Mouse (Mus musculus): ENCODE data around the gene Plcb4. TPM values are rescaled to one million over a fixed set of nuclear protein-coding genes. Genes with fewer than 3 reads are reported as not detected.

The Plcb4 gene
- polyA plus RNA-seq, 1 experiment = 6.1 TPM

DNA sequence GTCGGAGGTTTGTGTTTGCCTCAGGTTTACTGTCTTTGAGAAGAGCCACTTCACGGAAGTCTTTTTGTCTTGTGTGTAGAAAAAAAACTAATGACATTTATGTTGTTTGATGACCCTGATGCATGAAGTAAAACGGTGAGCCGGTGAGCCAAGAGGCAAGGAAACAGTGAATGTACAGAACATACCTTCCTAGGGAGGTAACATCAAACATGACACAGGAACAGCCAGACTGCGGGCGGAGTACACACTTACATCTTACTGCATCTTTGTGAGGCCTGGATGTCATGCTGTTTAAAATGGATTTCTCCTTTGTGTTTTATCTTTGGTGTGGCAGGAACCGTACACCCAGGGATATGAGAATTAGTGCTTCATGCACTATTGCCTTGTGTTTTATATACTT, 340.1 kb downstream of the Plcb4 start:
- H3K27ac ChIP-seq (ENCODE audit: insufficient read depth, low read depth, low read length) = no peak overlapping the region
- H3K4me3 ChIP-seq (ENCODE audit: insufficient read depth, low read depth, low read length) = no peak overlapping the region
- DNase-seq = no peak
- WGBS = 92% methylated on average over 7 of the region's 7 CpGs
- H3K27me3 ChIP-seq (replicated peaks; ENCODE audit: control insufficient read depth, insufficient read depth, low read length) = no peaks in the 10 kb centered on the region
- no peak for TF ChIP-seq POLR2A (IDR thresholded peaks at IDR 0.05; ENCODE audit: low read depth, low read length)
- no peak for TF ChIP-seq CTCF (conservative IDR thresholded peaks at IDR 0.05; ENCODE audit: insufficient read depth, insufficient read length, low read depth, low read length)
- H3K4me1 ChIP-seq (ENCODE audit: control insufficient read depth, insufficient read depth, low read length) = no peaks in the 10 kb centered on the region
- H3K36me3 ChIP-seq (ENCODE audit: control insufficient read depth, insufficient read depth, low read length) = no peaks in the 10 kb centered on the region

DNA sequence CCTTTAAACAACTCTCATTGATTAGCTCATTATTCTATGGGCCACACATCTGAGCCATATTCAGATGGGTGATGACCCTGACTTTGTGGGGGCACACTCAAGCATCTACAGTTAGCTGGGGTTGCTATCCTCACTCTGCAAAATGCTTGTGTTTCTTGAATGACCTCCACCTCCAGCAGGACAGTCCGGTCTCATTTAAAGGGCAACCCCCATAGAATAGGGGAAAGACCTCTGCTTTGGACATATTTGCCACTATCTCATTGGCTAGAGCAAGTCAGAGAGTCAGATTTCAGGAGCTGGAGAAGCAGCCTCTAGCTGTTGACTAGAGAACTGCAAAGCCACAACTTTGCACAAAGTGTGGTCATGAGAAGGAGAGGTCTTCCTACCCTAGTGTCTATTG, 340.6 kb downstream of the Plcb4 start:
- Histone ChIP-seq H3K4me1 (ENCODE audit: control insufficient read depth, insufficient read depth, low read length) (no peaks in the 10 kb centered on the region), H3K27ac (ENCODE audit: insufficient read depth, low read depth, low read length) (no peak overlapping the region), H3K36me3 (ENCODE audit: control insufficient read depth, insufficient read depth, low read length) (no peaks in the 10 kb centered on the region), H3K4me3 (ENCODE audit: insufficient read depth, low read depth, low read length) (no peak overlapping the region), H3K27me3 (replicated peaks; ENCODE audit: control insufficient read depth, insufficient read depth, low read length) (no peaks in the 10 kb centered on the region)
- no peak for DNase-seq
- TF ChIP-seq CTCF (conservative IDR thresholded peaks at IDR 0.05; ENCODE audit: insufficient read depth, insufficient read length, low read depth, low read length) (no peak), POLR2A (IDR thresholded peaks at IDR 0.05; ENCODE audit: low read depth, low read length) (no peak)
- 70% methylated on average over 1 of the region's 1 CpGs for WGBS

DNA sequence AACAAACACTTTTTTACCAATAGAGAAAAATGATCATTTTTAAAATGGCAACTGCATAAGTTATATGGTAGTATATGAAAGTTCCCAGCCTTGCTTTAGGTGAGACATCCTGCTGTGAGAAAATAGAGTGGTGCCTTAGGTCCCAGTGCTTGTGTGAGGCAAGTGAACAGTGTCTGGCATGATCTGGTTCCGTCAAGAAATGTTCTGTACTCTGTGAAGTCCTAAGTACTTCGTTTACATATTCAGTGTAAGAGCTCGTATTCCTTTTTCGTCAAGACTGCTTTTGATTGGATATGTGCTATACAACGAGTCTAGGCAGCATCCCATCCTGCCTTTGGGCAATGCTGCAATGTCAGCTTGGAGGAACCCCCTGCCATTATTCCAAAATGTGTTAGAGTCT, 342.1 kb downstream of the Plcb4 start:
- Histone ChIP-seq H3K4me3 (ENCODE audit: insufficient read depth, low read depth, low read length) (no peak overlapping the region), H3K27me3 (replicated peaks; ENCODE audit: control insufficient read depth, insufficient read depth, low read length) (no peaks in the 10 kb centered on the region), H3K4me1 (ENCODE audit: control insufficient read depth, insufficient read depth, low read length) (no peaks in the 10 kb centered on the region), H3K36me3 (ENCODE audit: control insufficient read depth, insufficient read depth, low read length) (no peaks in the 10 kb centered on the region), H3K27ac (ENCODE audit: insufficient read depth, low read depth, low read length) (no peak overlapping the region)
- TF ChIP-seq CTCF (conservative IDR thresholded peaks at IDR 0.05; ENCODE audit: insufficient read depth, insufficient read length, low read depth, low read length) = no peak
- TF ChIP-seq POLR2A (IDR thresholded peaks at IDR 0.05; ENCODE audit: low read depth, low read length) = no peak
- WGBS = 71% methylated on average over 5 of the region's 5 CpGs
- no peak for DNase-seq

DNA sequence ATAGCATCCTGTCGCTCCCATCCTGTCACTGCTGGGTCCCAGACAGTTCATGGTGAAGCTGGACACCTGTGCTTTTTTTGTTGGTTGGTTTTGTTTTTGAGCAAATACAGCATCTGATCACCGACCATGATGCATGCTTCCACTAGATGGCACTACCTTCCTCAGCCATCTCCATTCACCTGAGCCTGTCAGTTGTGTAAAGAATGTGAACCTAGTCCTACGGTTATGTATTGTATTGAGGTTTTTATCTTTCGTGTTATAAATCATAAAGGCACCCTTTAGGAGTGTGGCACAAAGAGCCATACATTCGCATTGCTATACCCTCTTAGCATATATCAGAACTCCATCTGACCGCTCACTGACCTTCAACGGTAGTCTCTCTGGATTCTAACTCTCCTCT, 343.3 kb downstream of the Plcb4 start:
- 49% methylated on average over 7 of the region's 7 CpGs for WGBS

DNA sequence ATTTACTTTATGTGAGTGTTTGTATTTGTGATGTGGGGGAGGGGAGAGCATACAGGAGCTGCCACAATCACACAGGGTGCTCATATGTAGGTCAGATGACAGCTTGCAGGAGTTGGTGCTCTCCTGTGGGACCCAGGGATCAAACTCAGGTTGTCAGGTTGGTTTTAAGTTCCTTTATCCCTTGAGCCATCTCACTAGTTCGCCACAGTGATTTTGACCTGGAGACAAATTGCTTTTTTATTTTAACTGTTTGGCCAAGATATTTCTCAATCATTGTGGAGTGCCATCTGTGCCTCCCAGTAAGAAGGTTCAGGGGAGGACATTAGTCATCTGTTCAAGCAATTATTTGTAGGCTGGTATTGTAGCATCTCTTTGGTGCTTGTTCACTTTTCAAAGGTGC, 345.0 kb downstream of the Plcb4 start:
- Histone ChIP-seq H3K27me3 (replicated peaks; ENCODE audit: control insufficient read depth, insufficient read depth, low read length) (no peaks in the 10 kb centered on the region), H3K4me3 (ENCODE audit: insufficient read depth, low read depth, low read length) (no peak overlapping the region), H3K27ac (ENCODE audit: insufficient read depth, low read depth, low read length) (no peak overlapping the region), H3K36me3 (ENCODE audit: control insufficient read depth, insufficient read depth, low read length) (no peaks in the 10 kb centered on the region), H3K4me1 (ENCODE audit: control insufficient read depth, insufficient read depth, low read length) (no peaks in the 10 kb centered on the region)
- no peak for DNase-seq
- 87% methylated on average over 1 of the region's 1 CpGs for WGBS
- TF ChIP-seq POLR2A (IDR thresholded peaks at IDR 0.05; ENCODE audit: low read depth, low read length) (no peak), CTCF (conservative IDR thresholded peaks at IDR 0.05; ENCODE audit: insufficient read depth, insufficient read length, low read depth, low read length) (no peak)

More for the DNA sequence above, 343.3 kb downstream of the Plcb4 start:
- Histone ChIP-seq H3K27me3 (replicated peaks; ENCODE audit: control insufficient read depth, insufficient read depth, low read length) (no peaks in the 10 kb centered on the region), H3K27ac (ENCODE audit: insufficient read depth, low read depth, low read length) (no peak overlapping the region), H3K4me3 (ENCODE audit: insufficient read depth, low read depth, low read length) (no peak overlapping the region), H3K4me1 (ENCODE audit: control insufficient read depth, insufficient read depth, low read length) (no peaks in the 10 kb centered on the region), H3K36me3 (ENCODE audit: control insufficient read depth, insufficient read depth, low read length) (no peaks in the 10 kb centered on the region)
- DNase-seq = no peak
- TF ChIP-seq CTCF (conservative IDR thresholded peaks at IDR 0.05; ENCODE audit: insufficient read depth, insufficient read length, low read depth, low read length) (peak; percentile 65), POLR2A (IDR thresholded peaks at IDR 0.05; ENCODE audit: low read depth, low read length) (no peak)

DNA sequence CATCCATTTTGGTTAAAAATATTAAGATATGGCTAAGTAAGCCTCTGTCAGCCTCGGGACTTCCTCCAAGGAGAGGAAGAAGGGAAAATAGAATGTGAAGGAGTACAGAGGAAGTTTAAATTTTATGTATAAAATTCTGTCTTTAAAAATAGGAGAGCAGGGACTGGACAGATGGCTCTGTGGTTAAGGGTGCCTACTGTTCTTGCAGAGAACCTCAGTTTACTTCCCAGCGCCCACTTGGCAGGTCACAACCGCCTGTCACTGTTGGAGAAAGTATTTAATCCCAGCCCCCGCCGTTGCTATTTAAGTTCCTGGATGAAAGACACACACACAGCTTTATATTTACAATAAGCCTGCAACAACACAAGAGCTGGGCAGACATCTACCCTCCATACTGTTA, 347.5 kb downstream of the Plcb4 start:
- DNase-seq = no peak
- Histone ChIP-seq H3K27ac (ENCODE audit: insufficient read depth, low read depth, low read length) (no peak overlapping the region), H3K36me3 (ENCODE audit: control insufficient read depth, insufficient read depth, low read length) (no peaks in the 10 kb centered on the region), H3K4me3 (ENCODE audit: insufficient read depth, low read depth, low read length) (no peak overlapping the region), H3K4me1 (ENCODE audit: control insufficient read depth, insufficient read depth, low read length) (no peaks in the 10 kb centered on the region), H3K27me3 (replicated peaks; ENCODE audit: control insufficient read depth, insufficient read depth, low read length) (no peaks in the 10 kb centered on the region)
- no peak for TF ChIP-seq CTCF (conservative IDR thresholded peaks at IDR 0.05; ENCODE audit: insufficient read depth, insufficient read length, low read depth, low read length)
- TF ChIP-seq POLR2A (IDR thresholded peaks at IDR 0.05; ENCODE audit: low read depth, low read length) = no peak
- 91% methylated on average over 5 of the region's 5 CpGs for WGBS

DNA sequence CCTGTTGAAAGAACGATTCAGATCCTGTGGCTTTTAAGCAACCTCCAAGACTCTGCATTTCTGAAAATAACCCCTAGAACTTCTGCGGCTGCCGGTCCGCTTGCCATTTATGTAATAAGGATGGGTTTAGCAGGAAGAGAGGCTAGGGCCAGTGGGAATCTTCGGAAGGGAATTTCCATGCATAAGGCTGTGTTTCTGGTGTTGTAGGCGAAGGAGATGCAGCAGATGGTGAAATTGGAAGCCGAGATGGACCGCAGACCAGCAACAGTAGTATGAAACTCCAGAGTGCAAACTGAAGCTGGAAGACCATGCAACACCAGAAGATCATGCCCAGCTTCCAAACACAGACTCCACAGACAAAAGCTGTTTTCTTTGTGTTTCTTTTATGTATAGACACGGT, 353.9 kb downstream of the Plcb4 start:
- no peak for DNase-seq
- TF ChIP-seq CTCF (conservative IDR thresholded peaks at IDR 0.05; ENCODE audit: insufficient read depth, insufficient read length, low read depth, low read length) (no peak), POLR2A (IDR thresholded peaks at IDR 0.05; ENCODE audit: low read depth, low read length) (no peak)
- no peaks in the 10 kb centered on the region for H3K27me3 ChIP-seq (replicated peaks; ENCODE audit: control insufficient read depth, insufficient read depth, low read length)
- 88% methylated on average over 9 of the region's 9 CpGs for WGBS
- H3K27ac ChIP-seq (ENCODE audit: insufficient read depth, low read depth, low read length) = no peak overlapping the region
- H3K4me1 ChIP-seq (ENCODE audit: control insufficient read depth, insufficient read depth, low read length) = no peaks in the 10 kb centered on the region
- H3K4me3 ChIP-seq (ENCODE audit: insufficient read depth, low read depth, low read length) = no peak overlapping the region
- H3K36me3 ChIP-seq (ENCODE audit: control insufficient read depth, insufficient read depth, low read length) = no peaks in the 10 kb centered on the region

DNA sequence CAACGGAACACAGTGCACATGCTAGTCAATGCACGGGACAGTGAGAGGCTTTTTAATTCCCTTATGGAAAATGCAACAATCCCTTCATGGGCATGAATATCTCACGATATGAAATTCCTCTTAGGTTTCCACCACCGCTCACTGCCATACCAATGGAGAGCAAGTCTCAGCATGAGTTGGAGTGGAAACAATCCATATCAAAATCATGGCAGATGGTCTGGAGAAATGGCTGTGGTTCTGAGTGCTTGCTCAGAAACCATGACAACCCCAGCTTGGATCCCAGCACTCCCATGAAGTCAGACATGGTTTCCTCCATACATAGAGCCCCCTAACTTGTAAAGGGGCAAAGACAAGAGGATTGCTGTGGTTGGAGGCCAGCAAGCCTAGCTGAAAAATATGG, 389.7 kb downstream of the Plcb4 start:
- no peak overlapping the region for H3K27ac ChIP-seq (ENCODE audit: insufficient read depth, low read depth, low read length)
- no peaks in the 10 kb centered on the region; the same call in 1 of the 2 replicates for H3K27me3 ChIP-seq (replicated peaks; ENCODE audit: control insufficient read depth, insufficient read depth, low read length)
- TF ChIP-seq POLR2A (IDR thresholded peaks at IDR 0.05; ENCODE audit: low read depth, low read length) (no peak), CTCF (conservative IDR thresholded peaks at IDR 0.05; ENCODE audit: insufficient read depth, insufficient read length, low read depth, low read length) (no peak)
- no peaks in the 10 kb centered on the region for H3K36me3 ChIP-seq (ENCODE audit: control insufficient read depth, insufficient read depth, low read length)
- H3K4me1 ChIP-seq (ENCODE audit: control insufficient read depth, insufficient read depth, low read length) = no peaks in the 10 kb centered on the region
- DNase-seq = no peak
- no peak overlapping the region for H3K4me3 ChIP-seq (ENCODE audit: insufficient read depth, low read depth, low read length)
- WGBS = 96% methylated on average over 4 of the region's 4 CpGs
